Comparison of ENCODE assay signal across 10 mouse cellular contexts in the genomic region with DNA sequence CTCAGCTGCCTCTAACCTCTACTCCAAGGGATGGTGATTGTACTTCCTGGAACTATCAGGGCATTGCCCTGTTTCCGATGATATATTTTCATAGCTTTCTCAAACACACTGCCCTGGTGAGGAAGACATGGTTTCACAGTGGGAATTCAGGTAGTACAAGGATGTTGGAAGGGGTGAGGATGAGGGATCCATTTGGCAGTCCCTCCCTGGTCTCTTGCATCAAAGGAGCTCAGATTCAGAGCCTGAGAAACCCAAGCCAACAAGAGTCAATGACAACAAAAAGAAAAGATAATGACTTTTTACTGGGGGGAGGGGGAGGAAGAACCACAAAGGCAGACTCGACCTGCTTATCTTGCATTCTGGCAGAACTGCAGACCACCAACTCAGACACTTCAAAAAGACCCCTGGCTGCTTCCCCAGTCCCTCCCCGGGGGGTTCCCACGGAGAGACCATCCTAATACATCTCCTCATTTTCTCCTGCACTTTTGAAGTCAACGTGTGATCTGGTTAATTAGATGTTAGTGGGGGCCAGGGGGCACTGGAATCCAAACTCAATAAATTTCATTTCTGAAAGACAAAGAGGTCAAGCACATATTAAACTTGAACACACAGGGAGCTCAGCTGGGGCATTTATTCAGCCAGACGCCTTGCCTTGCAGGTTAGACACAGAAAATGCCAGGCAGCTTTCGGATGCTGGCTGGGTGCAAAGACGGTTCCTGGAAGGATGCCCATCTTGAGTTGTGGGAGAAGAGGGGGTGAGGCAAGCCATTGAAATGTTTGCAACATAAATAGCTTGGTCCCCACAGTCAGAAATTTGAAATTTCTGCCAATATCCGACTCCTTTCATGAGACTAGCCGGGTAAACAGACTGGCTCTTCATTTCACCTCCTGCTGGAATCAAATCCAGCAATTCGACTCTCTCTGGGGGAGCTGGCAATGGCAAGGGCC.
DNase-seq lines count a peak whose midpoint lies in the region; ATAC-seq and TF ChIP-seq lines count a peak whose summit lies in the region.
"Had no signal": no experiment of that assay in that cellular context is flagged by ENCODE, and none has a peak within 500 bp of the region (broad histone marks: within the 10 kb centered on the region; RNA-seq: fewer than 3 reads in every experiment).

No protein-coding gene starts in this region.

- no peak for DNase-seq in hindbrain, embryonic 10.5 days (ENCODE audit: low spot score)
- DNase-seq in hindbrain, embryonic 11.5 days (ENCODE audit: low spot score), result no peak
- DNase-seq in brain, adult 2 months (ENCODE audit: low read depth, low spot score), result peak; percentile 85
- DNase-seq in forebrain, postnatal 0 days, result peak; percentile 74
- DNase-seq in left cerebral cortex, postnatal 25 days (ENCODE audit: low spot score in 2 of 2), result peak; percentile 43 to 79
- no peak for DNase-seq in thymus, postnatal 10 days (ENCODE audit: low spot score in 2 of 2)
- DNase-seq in embryo, embryonic 10.5 days (ENCODE audit: low spot score), result no peak
- DNase-seq: cerebellum, postnatal 36 days had no signal

- no peak overlapping the region for H3K4me3 ChIP-seq in hindbrain, embryonic 10.5 days
- no peak overlapping the region for H3K4me3 ChIP-seq in hindbrain, embryonic 11.5 days (ENCODE audit: low read depth, low read length)
- H3K4me3 ChIP-seq in forebrain, postnatal 0 days (ENCODE audit: low read depth, low read length), result no peak overlapping the region
- H3K4me3 ChIP-seq: limb, embryonic 12.5 days had no signal

- intact Hi-C loops in left cerebral cortex, postnatal 25 days (cut with DNase I), result loop anchor here (2.0 kb wide), 1 partner anchor 1154 kb away; a partner anchor contains a TSS

- no peak overlapping the region for H3K4me2 ChIP-seq in hindbrain, embryonic 11.5 days (replicated peaks; ENCODE audit: low read depth, low read length)
- H3K4me2 ChIP-seq in forebrain, postnatal 0 days (ENCODE audit: low read depth), result no peak overlapping the region
- H3K4me2 ChIP-seq: limb, embryonic 12.5 days had no signal

- no peak overlapping the region for H3K9ac ChIP-seq in hindbrain, embryonic 11.5 days (ENCODE audit: low read depth, low read length)
- no peak overlapping the region for H3K9ac ChIP-seq in forebrain, postnatal 0 days
- H3K9ac ChIP-seq: limb, embryonic 12.5 days had no signal

- H3K36me3 ChIP-seq in hindbrain, embryonic 10.5 days, result no peaks in the 10 kb centered on the region
- no peaks in the 10 kb centered on the region for H3K36me3 ChIP-seq in hindbrain, embryonic 11.5 days (ENCODE audit: control insufficient read depth, insufficient read depth, low read length)
- H3K36me3 ChIP-seq in forebrain, postnatal 0 days (ENCODE audit: insufficient read depth), result no peaks in the 10 kb centered on the region
- H3K36me3 ChIP-seq: limb, embryonic 12.5 days had no signal

- ATAC-seq in hindbrain, embryonic 11.5 days (ENCODE audit: low FRiP score), result no peak
- peak; percentile 71 for ATAC-seq in forebrain, postnatal 0 days
- ATAC-seq in activated CD4-positive, CD25-positive, alpha-beta regulatory T cell, adult 4 months, result no peak

- peaks cover 10% of the 10 kb centered on the region; the same call in 1 of the 2 replicates for H3K9me3 ChIP-seq in hindbrain, embryonic 10.5 days
- no peaks in the 10 kb centered on the region; the same call in 1 of the 2 replicates for H3K9me3 ChIP-seq in hindbrain, embryonic 11.5 days (ENCODE audit: control insufficient read depth, low read length)
- H3K9me3 ChIP-seq in forebrain, postnatal 0 days (ENCODE audit: low read length), result no peaks in the 10 kb centered on the region

- no peak for TF ChIP-seq CTCF in forebrain, postnatal 0 days (IDR thresholded peaks at IDR 0.05; ENCODE audit: low read depth)

- 0 out of 2 replicates have a peak overlapping the region, but pooled peaks have one; percentile 5 for H3K27ac ChIP-seq in hindbrain, embryonic 10.5 days
- H3K27ac ChIP-seq in hindbrain, embryonic 11.5 days (ENCODE audit: low read depth, low read length), result no peak overlapping the region
- no peak overlapping the region for H3K27ac ChIP-seq in forebrain, postnatal 0 days (ENCODE audit: low read depth, low read length)
- H3K27ac ChIP-seq: limb, embryonic 12.5 days had no signal

- H3K27me3 ChIP-seq in hindbrain, embryonic 10.5 days (ENCODE audit: insufficient read depth, poor library complexity, severe bottlenecking), result no peaks in the 10 kb centered on the region
- no peaks in the 10 kb centered on the region for H3K27me3 ChIP-seq in hindbrain, embryonic 11.5 days (ENCODE audit: control insufficient read depth, insufficient read depth, low read length)
- H3K27me3 ChIP-seq in forebrain, postnatal 0 days (ENCODE audit: insufficient read depth, low read length), result no peaks in the 10 kb centered on the region
- H3K27me3 ChIP-seq: limb, embryonic 12.5 days had no signal

- 51% methylated on average over 11 of the region's 11 CpGs for WGBS in hindbrain, embryonic 10.5 days
- 45% methylated on average over 11 of the region's 11 CpGs for WGBS in hindbrain, embryonic 11.5 days
- WGBS in forebrain, postnatal 0 days, result 21% methylated on average over 11 of the region's 11 CpGs

- H3K4me1 ChIP-seq in hindbrain, embryonic 10.5 days (replicated peaks), result 0 out of 2 replicates have a peak, but pooled peaks cover 7% of the 10 kb centered on the region
- H3K4me1 ChIP-seq in hindbrain, embryonic 11.5 days (replicated peaks; ENCODE audit: control insufficient read depth, insufficient read depth, low read length), result no peaks in the 10 kb centered on the region
- no peaks in the 10 kb centered on the region for H3K4me1 ChIP-seq in forebrain, postnatal 0 days (ENCODE audit: insufficient read depth)

Comparison
In these comparisons a context has a peak if more than half of its experiments do, and no peak if none do; other contexts are left out.
1. DNase-seq: peak in brain, adult 2 months (single experiment), forebrain, postnatal 0 days (single experiment) and left cerebral cortex, postnatal 25 days (2 of 2); none in hindbrain, embryonic 10.5 days (single experiment), hindbrain, embryonic 11.5 days (single experiment), thymus, postnatal 10 days (0 of 2) and embryo, embryonic 10.5 days (single experiment).